Mouse (Mus musculus) neural tube, embryonic 14.5 days (tissue): ENCODE measurements around the gene Mef2a. TPM values are rescaled to one million over a fixed set of nuclear protein-coding genes. Genes with fewer than 3 reads are reported as not detected.

ENCODE experiments used
- ATAC-seq: fragments of 200-750 bp; cut with Nextera tagmentation; 2 replicates; pipeline ENCODE4 v1.8.0; 2017; ENCODE audit warnings: low read depth, mild to moderate bottlenecking, moderate TSS enrichment, moderate library complexity
- H3K27ac ChIP-seq: fragments of 300-500 bp; sonication (generic); 2 replicates; pipeline ENCODE4 v1.5.1; 2014; ENCODE audit warnings: low read depth, mild to moderate bottlenecking, control low read depth, low read length, moderate library complexity, mixed read lengths
- H3K27me3 ChIP-seq: fragments of 300-500 bp; sonication (generic); 2 replicates; pipeline ENCODE4 v1.6.1; 2014; ENCODE audit warnings: low read length; ENCODE audit not compliant: control insufficient read depth, insufficient read depth
- H3K36me3 ChIP-seq: fragments of 300-500 bp; sonication (generic); 2 replicates; pipeline ENCODE4 v1.6.1; 2014; ENCODE audit warnings: low read length, mixed read lengths; ENCODE audit not compliant: control insufficient read depth, insufficient read depth
- H3K4me1 ChIP-seq: fragments of 300-500 bp; sonication (generic); 2 replicates; pipeline ENCODE4 v1.6.1; 2014; ENCODE audit warnings: low read length; ENCODE audit not compliant: control insufficient read depth, insufficient read depth
- H3K4me2 ChIP-seq: fragments of 300-500 bp; sonication (generic); 2 replicates; pipeline ENCODE4 v1.6.1; 2014; ENCODE audit warnings: mild to moderate bottlenecking, low read depth, low read length, control low read depth
- H3K4me3 ChIP-seq: fragments of 300-500 bp; sonication (generic); 2 replicates; pipeline ENCODE4 v1.5.1; 2014; ENCODE audit warnings: low read depth, low read length, control low read depth, mixed read lengths
- H3K9ac ChIP-seq: fragments of 300-500 bp; sonication (generic); replicated peaks from 2 replicates; pipeline ENCODE4 v1.6.1; 2014; ENCODE audit warnings: low read depth, mild to moderate bottlenecking, control low read depth, low read length, mixed read lengths
- H3K9me3 ChIP-seq: fragments of 300-500 bp; sonication (generic); 2 replicates; pipeline ENCODE4 v1.6.1; 2016; ENCODE audit warnings: low read length; ENCODE audit not compliant: control insufficient read depth
- WGBS: fragments of 180-500 bp; shearing (Covaris S2); extraction: QIAGEN DNeasy Blood & Tissue Kit; methylation state at CpG from one replicate; pipeline ENCODE4 v1.1.7; 2014; 5-methylcytosine and 5-hydroxymethylcytosine counted together
- polyA plus RNA-seq: library from polyadenylated mRNA; unstranded; fragments of >200 nt; fragmentation: Nextera tagmentation; extraction: Ambion mirVana; gene quantifications from 2 replicates; pipeline ENCODE4 v1.2.1, GENCODE M21; 2014

The Mef2a gene
- polyA plus RNA-seq, 1 experiment from 2014 or later: 45.1 TPM

DNA sequence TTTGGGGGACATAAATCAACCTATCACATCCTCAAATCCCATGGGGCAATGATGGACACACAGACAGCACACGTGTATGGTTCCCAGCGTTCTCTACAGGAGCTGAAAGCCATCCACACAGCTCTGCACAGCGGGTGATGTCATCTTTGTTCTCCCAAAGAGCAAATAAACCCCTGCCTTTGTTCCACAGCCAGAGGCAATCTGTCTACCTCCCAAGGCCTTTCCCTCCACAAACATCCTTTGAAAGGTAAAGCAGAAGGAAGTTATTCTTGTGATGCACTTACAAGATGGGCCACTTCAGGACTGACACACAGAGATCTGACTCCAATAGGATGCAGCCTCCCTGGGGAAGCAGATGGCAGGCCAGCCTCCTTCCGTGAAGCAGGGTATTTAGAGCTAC lies 160.7 kb downstream of the Mef2a start:
- ATAC-seq: no peak
- Histone ChIP-seq H3K9me3 (no peaks in the 10 kb centered on the region), H3K4me3 (no peak overlapping the region), H3K4me2 (no peak overlapping the region), H3K9ac (no peak overlapping the region), H3K27me3 (no peaks in the 10 kb centered on the region), H3K36me3 (no peaks in the 10 kb centered on the region), H3K4me1 (no peaks in the 10 kb centered on the region), H3K27ac (no peak overlapping the region)
- 14% methylated on average over 4 of the region's 4 CpGs for WGBS

DNA sequence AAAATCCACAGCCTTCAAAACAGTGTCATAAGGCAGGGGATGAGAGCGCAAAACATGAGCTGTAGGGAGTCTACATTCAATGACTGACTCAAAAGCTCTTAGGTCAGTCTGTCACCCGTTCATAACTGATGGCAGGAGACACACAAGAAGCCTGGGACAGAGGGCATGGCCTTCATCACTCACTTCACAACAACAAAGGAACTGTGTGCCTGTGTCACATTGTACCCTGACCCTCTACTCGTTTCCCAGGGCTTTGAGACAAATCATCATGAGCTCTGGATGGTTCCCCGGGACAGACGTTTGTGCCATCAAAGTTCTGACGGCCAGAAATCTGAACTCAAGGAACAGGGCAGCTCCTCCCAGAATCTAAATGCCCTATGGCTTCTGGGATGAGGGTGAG lies 161.3 kb downstream of the Mef2a start:
- no peak overlapping the region for H3K4me3 ChIP-seq
- no peaks in the 10 kb centered on the region for H3K9me3 ChIP-seq
- no peak for ATAC-seq

DNA sequence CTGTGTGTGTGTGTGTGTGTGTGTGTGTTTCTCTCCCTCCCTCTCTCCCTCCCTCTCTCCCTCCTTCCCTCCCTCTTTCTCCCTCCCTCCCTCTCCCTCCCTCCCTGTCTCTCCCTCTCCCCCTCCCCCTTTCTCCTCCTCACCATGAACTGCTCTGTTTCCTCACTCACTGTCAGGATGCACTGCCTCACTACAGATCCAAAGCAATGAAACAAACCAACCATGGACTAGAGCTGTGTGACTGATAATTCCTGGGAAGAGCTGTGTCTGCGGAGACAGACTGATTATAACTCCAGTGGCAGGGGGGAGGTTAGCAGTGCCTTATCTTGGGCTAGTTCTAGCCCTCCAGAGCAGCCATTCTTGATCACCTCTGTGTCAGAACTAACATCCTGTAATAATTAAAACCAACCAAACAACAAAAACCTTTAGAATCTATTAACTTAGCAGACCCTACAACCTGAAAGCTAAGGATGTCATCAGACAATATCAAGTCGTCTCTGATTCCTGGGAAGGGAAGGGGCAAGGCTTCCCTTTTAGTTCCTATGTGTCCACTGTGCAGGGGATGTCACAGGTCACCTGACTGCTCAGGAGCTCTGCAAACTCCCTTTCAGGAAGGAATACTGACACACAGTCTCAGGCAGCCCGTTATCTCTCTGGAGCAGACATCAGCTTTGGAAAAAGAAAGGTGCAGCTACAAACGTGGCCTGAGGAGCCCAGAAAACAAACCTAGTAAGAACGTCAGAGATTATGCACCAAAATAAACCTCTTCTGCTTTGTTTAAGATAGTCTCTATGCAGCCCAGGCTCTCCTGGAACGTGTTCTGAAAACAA lies 162.4 kb downstream of the Mef2a start:
- WGBS: 75% methylated on average over 6 of the region's 6 CpGs
- H3K36me3 ChIP-seq: no peaks in the 10 kb centered on the region
- H3K9ac ChIP-seq: no peak overlapping the region
- ATAC-seq: peak; percentile 41; the same call in 1 of the 2 replicates
- H3K4me3 ChIP-seq: no peak overlapping the region
- H3K4me1 ChIP-seq: no peaks in the 10 kb centered on the region
- no peak overlapping the region for H3K27ac ChIP-seq
- H3K4me2 ChIP-seq: no peak overlapping the region
- H3K9me3 ChIP-seq: no peaks in the 10 kb centered on the region
- H3K27me3 ChIP-seq: no peaks in the 10 kb centered on the region

More for the DNA sequence above, 161.3 kb downstream of the Mef2a start:
- Histone ChIP-seq H3K27me3 (no peaks in the 10 kb centered on the region), H3K4me1 (no peaks in the 10 kb centered on the region), H3K9ac (no peak overlapping the region), H3K4me2 (no peak overlapping the region), H3K36me3 (no peaks in the 10 kb centered on the region), H3K27ac (no peak overlapping the region)
- 11% methylated on average over 6 of the region's 6 CpGs for WGBS

- Histone ChIP-seq H3K36me3 (no peaks in the 10 kb centered on the region), H3K9ac (no peak overlapping the region), H3K27ac (no peak overlapping the region), H3K4me2 (no peak overlapping the region), H3K4me3 (no peak overlapping the region), H3K4me1 (no peaks in the 10 kb centered on the region), H3K9me3 (no peaks in the 10 kb centered on the region), H3K27me3 (no peaks in the 10 kb centered on the region)
- WGBS: 85% methylated on average over 1 of the region's 1 CpGs
- no peak for ATAC-seq
Measured at GRCm38 (mm10) chr7:67208317-67208716, 164.3 kb downstream of the Mef2a start.

- H3K27ac ChIP-seq: no peak overlapping the region
- H3K9ac ChIP-seq: no peak overlapping the region
- H3K36me3 ChIP-seq: no peaks in the 10 kb centered on the region
- H3K27me3 ChIP-seq: no peaks in the 10 kb centered on the region
- ATAC-seq: no peak
- H3K4me3 ChIP-seq: no peak overlapping the region
- no peaks in the 10 kb centered on the region for H3K4me1 ChIP-seq
- no peak overlapping the region for H3K4me2 ChIP-seq
- 61% methylated on average over 6 of the region's 6 CpGs for WGBS
- no peaks in the 10 kb centered on the region for H3K9me3 ChIP-seq
Measured at GRCm38 (mm10) chr7:67207701-67208100, 165.0 kb downstream of the Mef2a start.

DNA sequence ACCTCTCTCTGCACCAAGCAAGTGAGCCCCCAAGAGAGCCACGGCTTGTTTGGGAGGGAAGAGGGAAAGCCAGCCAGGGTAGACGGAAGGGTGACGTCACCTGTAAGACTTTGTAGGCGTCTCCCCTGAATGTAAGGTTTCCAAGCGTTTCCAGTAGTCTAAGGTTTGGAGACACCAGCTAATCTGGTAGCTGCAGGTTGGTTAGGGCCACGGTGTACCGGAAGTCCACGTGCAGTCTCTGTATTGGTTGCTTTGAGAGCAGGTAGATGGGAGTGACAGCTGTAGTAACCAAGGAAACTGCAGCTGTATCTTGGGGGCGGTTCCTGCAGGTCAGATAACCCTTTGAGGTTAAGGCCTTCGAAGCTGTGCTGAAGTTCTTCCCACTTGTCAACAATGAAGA lies 166.2 kb downstream of the Mef2a start:
- Histone ChIP-seq H3K9ac (no peak overlapping the region), H3K4me1 (no peaks in the 10 kb centered on the region), H3K4me3 (no peak overlapping the region), H3K9me3 (no peaks in the 10 kb centered on the region), H3K36me3 (no peaks in the 10 kb centered on the region), H3K27me3 (no peaks in the 10 kb centered on the region), H3K4me2 (no peak overlapping the region), H3K27ac (no peak overlapping the region)
- ATAC-seq: no peak
- WGBS: 84% methylated on average over 10 of the region's 10 CpGs

DNA sequence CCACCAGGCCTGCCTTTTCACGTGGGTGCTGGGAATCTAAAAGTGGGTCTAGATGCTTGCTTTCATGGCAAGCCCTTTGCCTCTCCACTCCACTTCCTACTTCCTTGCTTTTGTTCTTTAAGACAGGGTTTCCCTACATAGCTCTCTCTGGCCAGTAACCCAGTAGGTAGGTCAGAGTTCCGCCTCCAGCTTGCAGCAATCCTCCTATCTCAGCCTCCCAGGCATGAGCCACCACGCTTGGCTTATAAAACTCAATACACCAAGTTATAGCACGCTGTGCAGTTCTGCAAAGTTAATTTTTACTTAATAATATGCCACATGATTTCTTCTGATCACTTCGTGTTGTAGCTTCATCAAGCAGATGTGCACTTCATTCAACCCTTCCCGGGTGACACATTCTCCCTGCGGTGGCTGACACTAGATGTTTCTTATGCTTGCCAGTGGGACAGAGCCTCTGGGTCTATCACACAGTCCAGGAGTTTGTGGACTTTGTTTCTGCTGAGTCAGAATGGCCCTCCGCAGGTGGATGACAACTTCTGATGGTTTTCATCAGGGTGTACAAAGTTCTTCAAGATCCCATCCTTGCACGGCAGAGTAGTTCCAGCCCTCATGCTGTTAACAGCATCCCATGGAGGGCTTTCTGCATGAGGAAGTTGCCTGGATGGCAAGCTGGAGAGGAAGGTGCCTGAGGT lies 166.8 kb downstream of the Mef2a start:
- Histone ChIP-seq H3K4me1 (no peaks in the 10 kb centered on the region), H3K9ac (no peak overlapping the region), H3K36me3 (no peaks in the 10 kb centered on the region), H3K4me3 (no peak overlapping the region), H3K27ac (no peak overlapping the region), H3K27me3 (no peaks in the 10 kb centered on the region), H3K9me3 (no peaks in the 10 kb centered on the region), H3K4me2 (no peak overlapping the region)
- ATAC-seq: no peak
- 91% methylated on average over 9 of the region's 9 CpGs for WGBS

DNA sequence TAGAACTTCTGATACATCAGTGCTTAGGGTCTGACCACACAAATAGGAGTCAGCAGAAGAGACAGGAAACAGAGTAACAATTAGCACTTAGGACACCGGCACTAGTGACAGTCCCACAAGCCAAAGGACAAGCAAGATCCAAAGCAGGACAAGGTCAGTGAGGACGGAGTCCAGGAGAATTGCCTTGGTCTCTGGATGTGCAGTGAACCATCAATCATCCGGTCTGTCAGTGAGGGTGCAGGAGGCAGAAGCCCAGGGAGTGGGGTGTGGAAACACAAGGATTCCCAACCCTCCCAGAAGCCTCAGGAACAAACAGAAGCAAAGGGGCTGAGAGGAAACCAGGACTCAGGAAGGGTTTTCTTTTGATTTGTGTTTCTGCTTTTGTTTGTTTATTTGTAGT lies 169.0 kb downstream of the Mef2a start:
- H3K4me1 ChIP-seq: no peaks in the 10 kb centered on the region
- no peaks in the 10 kb centered on the region for H3K9me3 ChIP-seq
- H3K9ac ChIP-seq: no peak overlapping the region
- ATAC-seq: no peak
- no peak overlapping the region for H3K27ac ChIP-seq
- H3K27me3 ChIP-seq: no peaks in the 10 kb centered on the region
- H3K4me2 ChIP-seq: no peak overlapping the region
- no peaks in the 10 kb centered on the region for H3K36me3 ChIP-seq
- WGBS: 80% methylated on average over 3 of the region's 3 CpGs
- H3K4me3 ChIP-seq: no peak overlapping the region

DNA sequence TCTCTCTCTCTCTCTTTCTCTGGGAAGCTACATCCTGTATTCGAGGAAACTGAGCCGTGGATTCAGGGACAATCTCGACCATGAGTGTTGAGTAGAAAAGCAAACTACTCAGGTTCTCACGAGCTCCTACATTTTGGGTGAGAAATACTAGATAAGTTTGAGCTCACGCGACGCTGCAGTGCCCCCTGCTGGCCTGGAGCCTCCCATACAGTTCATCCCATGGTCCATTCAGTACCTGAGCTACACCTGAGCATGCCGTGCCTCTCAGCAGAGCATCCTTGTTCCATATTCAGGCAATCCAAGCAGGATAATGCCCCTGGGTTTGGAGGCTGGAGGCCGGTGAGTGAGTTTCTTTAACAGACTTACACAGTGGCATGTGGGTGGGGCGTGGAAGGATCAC lies 173.2 kb downstream of the Mef2a start:
- 19% methylated on average over 10 of the region's 10 CpGs for WGBS
- Histone ChIP-seq H3K27me3 (no peaks in the 10 kb centered on the region), H3K27ac (no peak overlapping the region), H3K36me3 (no peaks in the 10 kb centered on the region), H3K4me1 (no peaks in the 10 kb centered on the region), H3K9ac (no peak overlapping the region), H3K9me3 (no peaks in the 10 kb centered on the region), H3K4me3 (no peak overlapping the region), H3K4me2 (no peak overlapping the region)
- ATAC-seq: 0 out of 2 replicates have a peak, but pooled peaks have one; percentile 38
